Mouse (Mus musculus) liver, embryonic 16.5 days (tissue): ENCODE results near the gene Hoxc11. TPM values are rescaled to one million over a fixed set of nuclear protein-coding genes. Genes with fewer than 3 reads are reported as not detected.

ENCODE experiments used
- ATAC-seq: fragments of 200-750 bp; cut with Nextera tagmentation; 2 replicates; pipeline ENCODE4 v1.8.0; 2017; ENCODE audit warnings: low read depth, mild to moderate bottlenecking, moderate number of reproducible peaks, moderate library complexity
- H3K27ac ChIP-seq: fragments of 300-500 bp; sonication (generic); 2 replicates; pipeline ENCODE4 v1.5.1; 2014; ENCODE audit warnings: mild to moderate bottlenecking, low read length
- H3K27me3 ChIP-seq: fragments of 300-500 bp; sonication (generic); 2 replicates; pipeline ENCODE4 v1.6.1; 2014; ENCODE audit warnings: low read depth, low read length, mixed read lengths; ENCODE audit not compliant: control insufficient read depth, insufficient read depth
- H3K36me3 ChIP-seq: fragments of 300-500 bp; sonication (generic); 2 replicates; pipeline ENCODE4 v1.6.1; 2014; ENCODE audit warnings: mild to moderate bottlenecking; ENCODE audit not compliant: control insufficient read depth, insufficient read depth
- H3K4me1 ChIP-seq: fragments of 300-500 bp; sonication (generic); 2 replicates; pipeline ENCODE4 v1.6.1; 2014; ENCODE audit warnings: low read depth, low read length, mixed read lengths; ENCODE audit not compliant: control insufficient read depth
- H3K4me2 ChIP-seq: fragments of 300-500 bp; sonication (generic); 2 replicates; pipeline ENCODE4 v1.6.1; 2014; ENCODE audit warnings: low read depth, low read length, mixed read lengths
- H3K4me3 ChIP-seq: fragments of 300-500 bp; sonication (generic); 2 replicates; pipeline ENCODE4 v1.5.1; 2014; ENCODE audit warnings: low read depth, mild to moderate bottlenecking, low read length
- H3K9ac ChIP-seq: fragments of 300-500 bp; sonication (generic); 2 replicates; pipeline ENCODE4 v1.6.1; 2014; ENCODE audit warnings: low read depth, low read length
- H3K9me3 ChIP-seq: fragments of 300-500 bp; sonication (generic); replicated peaks from 2 replicates; pipeline ENCODE4 v1.6.1; 2016; ENCODE audit warnings: low read length; ENCODE audit not compliant: control insufficient read depth
- WGBS: fragments of 180-500 bp; shearing (Covaris S2); extraction: QIAGEN DNeasy Blood & Tissue Kit; methylation state at CpG from one replicate; pipeline ENCODE4 v1.1.7; 2014; ENCODE audit not compliant: insufficient replicate concordance; 5-methylcytosine and 5-hydroxymethylcytosine counted together
- polyA plus RNA-seq: library from polyadenylated mRNA; unstranded; fragments of >200 nt; fragmentation: Nextera tagmentation; extraction: Ambion mirVana; gene quantifications from 2 replicates; pipeline ENCODE4 v1.2.1, GENCODE M21; 2015

Gene Hoxc11
- polyA plus RNA-seq, 1 experiment from 2014 or later, result not detected

- Histone ChIP-seq H3K27ac (no peak overlapping the region), H3K27me3 (peaks cover 96% of the 10 kb centered on the region), H3K4me1 (no peaks in the 10 kb centered on the region), H3K36me3 (no peaks in the 10 kb centered on the region), H3K9me3 (no peaks in the 10 kb centered on the region), H3K4me3 (no peak overlapping the region), H3K9ac (no peak overlapping the region), H3K4me2 (no peak overlapping the region)
- ATAC-seq, result no peak
- WGBS, result 4% methylated on average over 34 of the region's 34 CpGs
These were observed 13.5 kb downstream of the Hoxc11 start for GRCm38 (mm10) chr15:102967511-102968397.

GRCm38 (mm10) chr15:102969296-102969695 lies 15.1 kb downstream of the Hoxc11 start:
- H3K36me3 ChIP-seq, result no peaks in the 10 kb centered on the region
- no peaks in the 10 kb centered on the region for H3K9me3 ChIP-seq
- no peak overlapping the region for H3K4me3 ChIP-seq

GRCm38 (mm10) chr15:102970740-102971139 lies 16.5 kb downstream of the Hoxc11 start:
- peaks cover 95% of the 10 kb centered on the region for H3K27me3 ChIP-seq
- ATAC-seq, result no peak
- no peaks in the 10 kb centered on the region for H3K4me1 ChIP-seq
- under 1% methylated on average over 12 of the region's 12 CpGs for WGBS
- no peaks in the 10 kb centered on the region for H3K36me3 ChIP-seq
- no peak overlapping the region for H3K9ac ChIP-seq
- H3K4me2 ChIP-seq, result no peak overlapping the region
- no peak overlapping the region for H3K27ac ChIP-seq
- H3K9me3 ChIP-seq, result no peaks in the 10 kb centered on the region
- H3K4me3 ChIP-seq, result no peak overlapping the region

More at GRCm38 (mm10) chr15:102969296-102969695, 15.1 kb downstream of the Hoxc11 start:
- Histone ChIP-seq H3K27ac (no peak overlapping the region), H3K27me3 (peaks cover 96% of the 10 kb centered on the region), H3K9ac (no peak overlapping the region), H3K4me1 (no peaks in the 10 kb centered on the region), H3K4me2 (no peak overlapping the region)
- no peak for ATAC-seq
- WGBS, result 8% methylated on average over 1 of the region's 1 CpGs

- H3K9me3 ChIP-seq, result no peaks in the 10 kb centered on the region
- H3K27me3 ChIP-seq, result peaks cover 95% of the 10 kb centered on the region
- no peak overlapping the region for H3K27ac ChIP-seq
- ATAC-seq, result no peak
- no peaks in the 10 kb centered on the region for H3K4me1 ChIP-seq
- no peak overlapping the region for H3K4me3 ChIP-seq
- H3K9ac ChIP-seq, result no peak overlapping the region
- no peaks in the 10 kb centered on the region for H3K36me3 ChIP-seq
- 3% methylated on average over 20 of the region's 21 CpGs for WGBS
- no peak overlapping the region for H3K4me2 ChIP-seq
These were observed 18.0 kb downstream of the Hoxc11 start for GRCm38 (mm10) chr15:102972254-102972653.

GRCm38 (mm10) chr15:102972753-102973152 lies 18.5 kb downstream of the Hoxc11 start:
- no peak for ATAC-seq
- WGBS, result 2% methylated on average over 6 of the region's 6 CpGs

GRCm38 (mm10) chr15:102975034-102975433 lies 20.8 kb downstream of the Hoxc11 start:
- no peaks in the 10 kb centered on the region for H3K9me3 ChIP-seq
- H3K4me3 ChIP-seq, result no peak overlapping the region
- no peak overlapping the region for H3K9ac ChIP-seq
- no peak overlapping the region for H3K4me2 ChIP-seq
- no peak for ATAC-seq
- no peak overlapping the region for H3K27ac ChIP-seq
- peaks cover 97% of the 10 kb centered on the region for H3K27me3 ChIP-seq
- H3K36me3 ChIP-seq, result no peaks in the 10 kb centered on the region
- WGBS, result 4% methylated on average over 7 of the region's 7 CpGs
- no peaks in the 10 kb centered on the region for H3K4me1 ChIP-seq

More at GRCm38 (mm10) chr15:102972753-102973152, 18.5 kb downstream of the Hoxc11 start:
- Histone ChIP-seq H3K9ac (no peak overlapping the region), H3K4me2 (no peak overlapping the region), H3K4me1 (no peaks in the 10 kb centered on the region), H3K27ac (no peak overlapping the region), H3K4me3 (no peak overlapping the region), H3K9me3 (no peaks in the 10 kb centered on the region), H3K27me3 (peaks cover 95% of the 10 kb centered on the region), H3K36me3 (no peaks in the 10 kb centered on the region)

DNA sequence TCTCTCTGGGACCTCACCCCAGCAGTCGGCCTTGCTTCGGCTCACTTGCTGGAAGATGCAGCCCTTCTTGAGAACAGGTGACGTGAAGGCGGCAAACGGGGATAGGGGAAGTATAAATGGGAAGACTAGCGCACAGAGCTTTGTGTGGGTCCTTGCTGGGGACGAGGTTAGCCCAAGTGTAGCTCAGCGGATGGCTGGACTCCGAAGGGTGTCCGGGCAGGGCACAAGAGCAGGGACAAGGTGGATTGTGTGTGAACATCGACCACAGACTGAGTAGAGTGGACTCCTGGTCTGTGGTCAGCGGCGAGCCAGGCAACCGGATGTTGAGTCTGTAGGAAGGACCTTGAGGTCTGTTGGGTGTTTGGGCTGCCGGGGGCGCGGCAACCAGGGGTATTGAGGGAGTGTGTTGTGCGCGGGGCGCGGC lies 21.5 kb downstream of the Hoxc11 start:
- Histone ChIP-seq H3K4me1 (no peaks in the 10 kb centered on the region), H3K27me3 (peaks cover 97% of the 10 kb centered on the region), H3K9ac (no peak overlapping the region), H3K36me3 (no peaks in the 10 kb centered on the region), H3K27ac (no peak overlapping the region), H3K4me2 (no peak overlapping the region), H3K4me3 (no peak overlapping the region), H3K9me3 (no peaks in the 10 kb centered on the region)
- no peak for ATAC-seq
- 2% methylated on average over 21 of the region's 21 CpGs for WGBS

GRCm38 (mm10) chr15:102976171-102976570 lies 21.9 kb downstream of the Hoxc11 start, which contains the start of gene Hoxc9:
TSS of gene Hoxc9 (plus strand) at chr15:102976439.
- ATAC-seq, result no peak

More at GRCm38 (mm10) chr15:102976171-102976570, 21.9 kb downstream of the Hoxc11 start, which contains the start of gene Hoxc9:
- peak within 1 kb of the TSS; percentile 19; the same call in 1 of the 2 replicates for H3K4me3 ChIP-seq
- H3K9ac ChIP-seq, result no peak within 1 kb of the TSS
- H3K27me3 ChIP-seq, result peaks cover 97% of the 10 kb centered on the region
- H3K27ac ChIP-seq, result no peak within 1 kb of the TSS
- H3K4me2 ChIP-seq, result peak within 1 kb of the TSS; percentile 8; the same call in 1 of the 2 replicates
- no peaks in the 10 kb centered on the region for H3K9me3 ChIP-seq
- H3K36me3 ChIP-seq, result no peaks in the 10 kb centered on the region
- WGBS, result 1% methylated on average over 17 of the region's 20 CpGs
- H3K4me1 ChIP-seq, result no peaks in the 10 kb centered on the region
